Mouse (Mus musculus): ENCODE data around the gene Nfia.

Nfia gene

DNA sequence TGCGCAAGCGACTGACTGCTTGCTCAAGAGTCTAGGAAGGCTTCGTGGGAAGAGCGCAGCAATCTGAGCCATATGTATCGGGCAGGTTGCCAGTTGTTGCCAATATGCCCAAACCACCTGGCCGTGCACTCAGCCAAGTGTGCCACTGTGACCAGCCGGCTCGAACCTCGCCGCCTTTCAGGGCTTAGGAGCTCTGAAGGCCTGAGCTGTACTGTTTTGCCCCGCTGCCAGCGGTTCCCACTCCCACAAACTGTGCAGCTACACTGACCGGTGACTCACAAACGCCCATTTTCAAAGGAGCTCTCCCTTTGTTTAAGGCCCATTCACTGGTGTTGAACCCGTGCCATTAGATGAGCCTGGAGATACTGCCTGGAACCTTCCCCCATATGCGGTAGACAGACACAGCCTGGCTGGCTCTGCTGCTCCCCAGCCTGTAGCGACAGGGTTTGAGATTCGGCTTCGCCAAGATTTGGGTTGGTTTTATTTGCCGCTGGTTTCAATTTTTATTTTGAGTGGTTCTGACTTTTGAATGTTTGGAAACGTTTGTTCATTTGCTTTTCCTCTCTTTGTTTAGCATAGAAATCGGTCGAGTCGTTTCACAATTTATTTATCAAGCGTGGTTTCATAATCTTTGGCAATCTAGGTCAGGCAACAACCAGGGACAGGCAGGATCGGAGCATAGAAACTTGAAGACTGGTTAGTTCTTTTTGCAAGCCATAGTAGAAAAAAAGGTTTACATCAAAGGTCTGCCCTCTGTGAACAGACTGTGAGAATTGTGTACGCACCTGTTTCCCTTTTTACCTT lies 138.4 kb downstream of the Nfia start:
- DNase-seq (ENCODE audit: low read depth, low spot score): no peak

DNA sequence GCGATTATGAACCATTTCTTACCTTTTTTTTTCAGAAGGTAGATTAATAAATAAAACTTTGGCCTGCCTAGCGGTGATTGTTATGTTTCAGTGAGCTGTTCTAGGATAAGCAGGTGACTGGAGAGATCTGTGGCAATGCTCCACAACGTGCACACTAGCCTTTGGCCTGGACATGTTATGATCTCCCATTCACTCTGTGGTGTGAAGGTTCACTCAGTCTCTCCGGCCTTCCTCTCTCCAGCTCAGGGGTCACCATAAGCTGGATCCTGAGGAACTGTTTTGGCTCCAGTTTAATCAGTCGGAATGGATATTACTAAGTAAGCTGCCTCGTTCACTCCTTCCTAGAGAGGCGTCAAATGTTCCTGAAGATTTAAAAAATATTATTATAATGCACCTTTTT lies 139.2 kb downstream of the Nfia start:
- DNase-seq (ENCODE audit: low read depth, low spot score): no peak

DNA sequence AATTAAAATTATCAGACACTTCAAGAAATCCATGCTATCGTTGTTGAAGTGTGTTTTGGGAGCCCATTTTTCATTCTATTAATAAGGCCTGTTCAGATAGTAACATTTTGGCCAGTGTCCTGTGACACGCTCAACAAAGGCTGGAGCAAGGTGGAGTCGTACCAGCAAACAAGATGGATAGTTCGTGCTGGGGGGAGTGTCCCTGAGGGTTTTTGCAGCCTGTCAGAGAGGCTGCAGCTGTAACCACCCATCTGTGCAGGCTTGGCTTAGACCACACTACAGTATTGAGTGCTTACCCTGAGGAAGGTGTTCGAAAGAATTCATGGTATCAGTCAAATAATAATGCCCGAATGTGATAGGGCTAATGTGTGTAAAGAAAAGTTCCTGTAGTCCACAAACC lies 139.6 kb downstream of the Nfia start:
- DNase-seq (ENCODE audit: low read depth, low spot score): no peak

DNA sequence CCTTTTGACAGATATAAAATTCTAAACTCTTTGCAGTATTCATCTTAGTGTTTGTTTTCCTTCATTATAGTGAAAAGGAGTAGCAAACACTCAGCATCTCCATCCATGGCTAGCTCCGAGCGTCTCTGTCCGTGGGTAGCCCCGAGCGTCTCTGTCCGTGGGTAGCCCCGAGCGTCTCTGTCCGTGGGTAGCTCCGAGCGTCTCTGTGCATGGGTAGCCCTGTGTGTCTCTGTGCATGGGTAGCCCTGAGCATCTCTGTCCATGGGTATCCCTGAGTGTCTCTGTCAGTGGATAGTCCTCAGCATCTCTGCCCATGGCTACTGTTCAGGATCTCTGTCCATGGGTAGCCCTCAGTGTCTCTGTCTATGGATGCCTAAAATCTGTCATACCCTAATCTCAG lies 140.0 kb downstream of the Nfia start:
- DNase-seq (ENCODE audit: low read depth, low spot score): no peak

GRCm38 (mm10) chr4:97914348-97914747 lies 141.8 kb downstream of the Nfia start:
- DNase-seq (ENCODE audit: low read depth, low spot score): no peak

DNA sequence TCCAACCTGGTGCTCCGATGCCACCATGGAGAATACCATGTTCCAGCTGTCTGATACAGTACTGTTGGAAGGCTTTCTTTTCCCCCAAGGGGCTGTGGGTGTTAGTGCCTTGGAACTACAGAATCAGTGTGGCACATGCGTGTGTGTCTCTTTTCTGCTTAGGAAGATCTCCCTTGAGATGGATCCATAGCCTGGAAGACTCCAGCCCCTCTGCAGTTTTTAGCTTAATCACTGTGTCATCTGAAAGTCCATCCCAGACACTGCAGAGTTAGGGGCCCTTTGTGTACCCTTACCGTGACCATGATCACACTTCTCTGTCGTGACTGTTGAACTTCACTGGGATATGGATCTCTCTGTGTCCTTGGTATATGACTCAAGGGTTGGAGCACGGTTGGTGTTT lies 142.2 kb downstream of the Nfia start:
- no peak for DNase-seq (ENCODE audit: low read depth, low spot score)

DNA sequence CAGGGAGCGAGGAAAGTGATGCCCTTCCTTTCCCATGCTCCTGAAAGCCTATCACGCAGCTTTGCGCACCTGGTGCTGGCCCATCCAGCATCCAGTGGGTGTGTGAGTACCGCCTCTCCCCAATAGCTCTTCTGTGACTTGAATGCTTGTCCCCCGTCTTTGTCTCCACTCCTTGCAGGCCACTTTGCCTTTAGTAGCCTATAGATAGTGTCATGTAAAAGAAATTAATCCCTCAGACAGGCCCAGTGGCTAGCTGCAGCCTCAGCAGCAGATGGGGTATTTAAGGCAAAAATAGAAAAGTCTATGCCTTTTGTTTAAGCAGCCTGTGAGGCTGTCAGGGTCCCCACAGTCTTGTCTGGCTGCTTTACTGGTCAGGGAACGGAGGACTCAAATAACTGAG lies 145.0 kb downstream of the Nfia start:
- no peak for DNase-seq (ENCODE audit: low read depth, low spot score)

- no peak for DNase-seq (ENCODE audit: low read depth, low spot score)
Observed at GRCm38 (mm10) chr4:97918675-97919074, 146.1 kb downstream of the Nfia start.

DNA sequence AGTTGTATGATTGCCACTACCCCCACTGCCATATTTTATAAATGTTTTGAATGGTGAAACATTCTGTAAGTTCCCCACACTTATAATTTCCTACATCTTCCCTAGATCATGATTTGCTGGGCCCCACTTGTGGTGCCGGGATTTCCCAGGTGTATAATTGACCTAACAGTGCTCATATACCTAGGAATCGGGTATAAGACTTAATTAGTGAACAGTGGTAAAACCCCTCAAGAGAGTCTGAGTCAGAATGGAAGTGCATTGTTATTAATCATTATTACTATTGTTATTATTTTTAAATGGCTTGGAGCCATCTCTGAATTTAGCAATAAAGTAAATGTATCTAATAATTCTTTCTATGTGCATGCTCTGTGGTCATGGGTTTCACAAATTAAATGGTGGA lies 147.2 kb downstream of the Nfia start:
- DNase-seq (ENCODE audit: low read depth, low spot score): no peak

DNA sequence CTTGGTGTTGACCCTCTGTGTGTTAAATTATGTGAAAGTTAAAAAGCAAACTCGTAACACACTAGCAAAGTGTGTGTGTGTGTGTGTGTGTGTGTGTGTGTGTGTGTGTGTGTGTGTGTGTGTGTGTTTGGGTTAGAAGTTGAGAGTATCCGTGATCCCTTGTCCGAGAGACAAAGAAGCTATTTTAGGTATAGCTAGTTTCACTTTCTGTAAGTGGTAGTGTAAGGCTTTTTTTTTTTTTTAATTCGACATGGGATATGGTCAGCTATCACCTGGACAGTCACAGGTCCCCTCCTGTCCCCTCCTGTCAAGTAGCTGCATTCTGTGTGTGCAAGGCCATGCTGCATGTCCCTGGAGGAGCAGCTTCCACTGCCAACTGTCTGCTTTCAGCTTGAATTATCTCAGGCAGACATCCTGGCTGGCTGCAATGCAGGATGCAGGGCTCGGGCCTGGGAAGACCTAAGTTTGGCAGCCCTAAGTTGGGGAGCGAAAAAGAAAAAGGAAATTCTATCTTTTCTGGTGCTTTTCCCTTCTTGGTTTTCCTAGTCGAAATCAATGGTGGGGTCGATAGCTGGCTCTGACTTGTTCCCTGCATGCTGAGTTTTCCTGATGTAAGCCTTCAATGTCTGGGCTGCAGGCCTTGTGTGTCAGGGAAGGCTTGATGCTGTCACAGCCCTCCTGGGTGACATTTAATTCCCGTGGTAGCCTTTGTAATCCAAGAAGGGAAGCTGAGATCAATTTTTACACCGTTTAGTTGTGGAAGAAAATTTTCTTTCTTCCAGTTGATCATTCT lies 147.9 kb downstream of the Nfia start:
- DNase-seq (ENCODE audit: low read depth, low spot score): no peak

GRCm38 (mm10) chr4:97921682-97922081 lies 149.1 kb downstream of the Nfia start:
- DNase-seq (ENCODE audit: low read depth, low spot score): no peak

DNA sequence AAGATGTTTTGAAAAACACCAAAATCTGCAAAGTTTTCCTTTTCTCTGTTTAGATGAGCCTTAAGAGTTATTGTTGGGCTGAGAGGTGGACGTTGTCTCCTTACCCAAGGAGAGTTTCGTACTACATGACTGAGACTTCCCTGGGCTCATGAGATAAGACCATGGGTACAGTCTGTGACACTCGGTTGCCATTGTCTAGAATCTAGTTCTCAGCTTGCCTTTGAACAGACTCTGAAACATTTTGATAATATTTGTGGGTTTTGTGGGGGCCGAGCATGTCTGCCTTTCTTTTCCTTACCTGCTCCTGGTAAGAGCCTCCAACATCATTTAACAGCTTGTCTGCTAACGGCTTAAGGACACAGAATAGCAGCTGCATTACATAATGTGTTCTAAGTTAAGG lies 150.7 kb downstream of the Nfia start:
- DNase-seq (ENCODE audit: low read depth, low spot score): no peak

- DNase-seq (ENCODE audit: low read depth, low spot score): no peak
Observed at GRCm38 (mm10) chr4:97923876-97924316, 151.4 kb downstream of the Nfia start.

- DNase-seq (ENCODE audit: low read depth, low spot score): no peak
Observed at GRCm38 (mm10) chr4:97924414-97924813, 151.9 kb downstream of the Nfia start.

DNA sequence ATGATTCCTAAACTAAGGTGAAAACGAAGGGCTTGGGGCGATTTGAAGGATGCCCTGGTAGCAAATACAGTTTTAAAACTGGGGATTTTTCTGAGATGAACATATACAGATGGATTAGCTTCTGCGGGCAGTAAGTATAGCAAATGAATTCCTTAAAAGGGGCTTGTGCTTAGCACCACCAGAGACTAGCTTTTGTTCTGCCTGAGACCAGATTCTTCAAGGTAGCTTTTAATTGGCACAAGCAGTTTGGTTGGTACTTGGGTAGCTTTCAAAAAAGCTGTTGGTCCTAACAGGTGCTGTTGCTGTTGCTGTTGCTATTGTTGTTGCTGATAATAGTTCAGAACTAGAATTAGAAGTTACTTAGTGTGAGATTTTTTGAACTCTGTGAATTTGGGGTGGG lies 152.3 kb downstream of the Nfia start:
- DNase-seq (ENCODE audit: low read depth, low spot score): no peak

GRCm38 (mm10) chr4:97925644-97926043 lies 153.1 kb downstream of the Nfia start:
- DNase-seq (ENCODE audit: low read depth, low spot score): no peak

GRCm38 (mm10) chr4:97926607-97927308 lies 154.2 kb downstream of the Nfia start:
- DNase-seq (ENCODE audit: low read depth, low spot score): no peak

- no peak for DNase-seq (ENCODE audit: low read depth, low spot score)
Observed at GRCm38 (mm10) chr4:97927309-97927656, 154.7 kb downstream of the Nfia start.

GRCm38 (mm10) chr4:97936371-97936770 lies 163.8 kb downstream of the Nfia start:
- DNase-seq (ENCODE audit: low read depth, low spot score): no peak

- no peak for DNase-seq (ENCODE audit: low read depth, low spot score)
Observed at GRCm38 (mm10) chr4:97936912-97937311, 164.4 kb downstream of the Nfia start.

GRCm38 (mm10) chr4:97939492-97939891 lies 167.0 kb downstream of the Nfia start:
- DNase-seq (ENCODE audit: low read depth, low spot score): no peak

DNA sequence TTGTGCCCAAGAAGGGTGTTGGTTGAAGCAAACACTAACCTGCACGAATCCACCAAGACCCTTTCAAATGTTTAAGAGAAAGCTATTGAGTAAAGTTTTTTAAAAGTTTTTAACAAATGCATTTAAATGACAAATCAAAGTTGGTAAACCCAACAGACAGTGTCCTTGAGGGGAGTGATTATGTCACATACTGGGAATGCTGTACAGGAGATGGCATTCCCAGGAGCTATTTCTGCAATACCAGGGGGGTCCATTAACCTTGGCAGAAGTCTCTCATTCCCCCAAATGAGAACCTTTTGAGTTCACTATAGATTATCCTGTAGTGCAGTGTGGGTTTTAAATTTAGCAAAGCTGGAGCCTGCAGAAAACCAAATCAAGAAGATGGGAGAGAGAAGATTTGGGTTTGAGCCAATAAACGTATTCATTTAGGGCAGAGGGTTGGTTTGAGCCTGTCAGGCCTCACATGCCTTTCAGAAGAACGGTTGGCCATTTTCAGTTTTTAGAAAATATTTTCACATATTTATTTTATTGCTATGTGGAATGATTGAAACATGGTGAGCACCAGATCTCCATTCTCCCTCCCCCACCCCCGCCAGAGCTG lies 167.5 kb downstream of the Nfia start:
- no peak for DNase-seq (ENCODE audit: low read depth, low spot score)
